Mouse (Mus musculus) heart, adult 18-20 months (tissue): Measurements from ENCODE around the gene Map2k5. TPM values are rescaled to one million over a fixed set of nuclear protein-coding genes. Genes with fewer than 3 reads are reported as not detected.

Experiments
- DNase-seq, 2 experiments: peaks; one replicate each; pipeline ENCODE4 v3.0.0; 2021 to 2022; ENCODE audit warnings: mixed read lengths in 1 of 2
- total RNA-seq, 2 experiments: library from RNA; stranded (reverse); gene quantifications; 2 replicates each; pipeline ENCODE4 v1.2.3; 2021

Map2k5 gene
- total RNA-seq, 2 experiments from 2014 or later = 17.1 to 18.4 TPM

GRCm38 (mm10) chr9:63341761-63342160 is 35.9 kb downstream of the Map2k5 start:
- no peak for DNase-seq

GRCm38 (mm10) chr9:63339256-63339655 is 38.4 kb downstream of the Map2k5 start:
- DNase-seq = no peak

DNA sequence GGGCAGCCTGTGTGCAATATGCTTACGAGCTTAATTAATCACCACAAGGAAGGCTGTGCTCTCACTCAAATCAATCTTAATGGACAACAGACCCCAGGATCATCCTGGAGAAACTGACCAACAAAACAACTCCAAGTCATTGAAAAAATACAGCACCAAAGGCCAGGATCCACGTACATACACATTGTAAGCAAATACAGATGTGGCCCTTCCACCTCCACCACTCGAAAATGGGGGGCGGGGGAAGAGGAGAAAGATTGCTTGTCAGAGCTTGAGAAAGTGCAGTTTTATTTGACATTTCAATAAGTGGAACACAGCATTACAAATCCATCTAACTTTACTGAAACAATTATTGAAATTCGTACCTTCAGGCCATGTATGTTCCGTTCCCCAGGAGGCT is 39.0 kb downstream of the Map2k5 start:
- DNase-seq = no peak

GRCm38 (mm10) chr9:63335816-63336215 is 41.9 kb downstream of the Map2k5 start:
- DNase-seq = no peak

- no peak for DNase-seq
These were observed 44.6 kb downstream of the Map2k5 start for GRCm38 (mm10) chr9:63333074-63333473.

DNA sequence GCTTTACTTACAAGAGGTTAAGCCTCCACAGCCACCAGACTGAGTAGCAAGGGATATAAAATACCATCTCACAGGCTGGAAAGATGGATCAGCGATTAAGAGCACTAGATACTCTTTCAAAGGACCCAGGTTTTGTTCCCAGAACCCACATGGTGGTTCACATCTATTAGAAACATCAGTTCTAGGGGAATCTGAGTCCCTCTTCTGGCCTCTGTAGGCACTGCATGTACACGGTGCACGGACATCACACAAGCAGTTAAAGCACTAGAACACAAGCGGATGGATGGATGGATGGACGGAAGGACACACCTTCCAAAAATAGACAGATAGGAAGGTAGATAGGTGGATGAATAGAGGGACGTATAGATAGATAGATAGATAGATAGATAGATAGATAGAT is 46.5 kb downstream of the Map2k5 start:
- no peak for DNase-seq

DNA sequence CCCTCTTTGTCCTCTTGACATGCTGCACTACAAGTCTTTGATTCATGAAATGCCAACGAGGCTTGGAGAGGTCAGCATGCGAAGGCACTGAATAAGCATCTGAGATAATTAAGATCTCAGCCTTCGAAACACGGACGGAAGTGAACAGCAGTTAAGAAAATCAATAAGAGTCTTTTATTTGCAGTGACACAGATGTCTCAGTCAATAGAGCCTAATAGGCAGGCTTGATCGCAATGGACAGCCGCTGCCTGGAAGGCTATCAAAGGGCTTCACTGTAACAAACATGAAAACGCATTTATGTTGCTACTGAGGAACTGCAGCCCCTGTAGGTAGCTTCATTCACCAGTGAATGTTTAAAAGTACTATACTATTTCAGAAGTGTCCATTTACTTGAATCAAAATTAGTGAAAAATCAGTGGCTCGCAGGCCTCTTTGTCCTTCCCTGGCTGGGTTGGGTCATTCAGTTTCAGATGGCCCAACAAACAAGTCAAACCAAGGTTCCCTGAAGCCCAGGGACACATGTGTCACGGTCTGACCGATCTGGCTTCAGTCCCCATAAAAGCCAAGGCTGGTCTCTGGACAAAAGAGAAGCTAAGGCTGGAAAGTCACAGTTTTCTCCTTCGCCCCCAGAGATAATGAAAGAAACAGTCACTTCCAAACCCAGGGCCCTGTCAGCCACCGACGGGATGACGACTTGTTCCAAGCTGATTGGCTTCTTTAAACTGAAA is 48.6 kb downstream of the Map2k5 start:
- no peak for DNase-seq

GRCm38 (mm10) chr9:63315231-63315630 is 62.5 kb downstream of the Map2k5 start:
- DNase-seq = no peak

GRCm38 (mm10) chr9:63314126-63314525 is 63.6 kb downstream of the Map2k5 start:
- peak in 1 of 2 experiments; percentile 20 for DNase-seq

DNA sequence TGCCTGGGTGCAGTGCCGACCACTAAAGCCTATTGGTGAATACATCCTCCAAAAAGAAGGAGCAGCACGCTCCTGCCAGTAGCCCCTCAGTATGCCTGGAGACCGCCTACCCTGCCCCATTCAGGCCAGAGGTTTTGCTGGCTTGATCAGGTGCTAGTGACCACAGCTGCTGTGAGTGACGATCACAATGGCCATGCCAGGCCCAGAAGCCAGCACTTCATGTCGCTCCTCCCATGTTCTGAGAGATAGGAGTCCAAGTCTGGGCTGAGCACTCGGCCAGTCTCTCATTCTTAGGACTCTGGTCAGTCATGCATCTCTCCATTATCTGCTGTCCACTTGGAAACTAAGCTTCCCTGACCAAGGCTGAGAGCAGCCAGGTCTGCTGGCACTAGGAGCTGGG is 67.7 kb downstream of the Map2k5 start:
- DNase-seq = peak; percentile 38 to 58

DNA sequence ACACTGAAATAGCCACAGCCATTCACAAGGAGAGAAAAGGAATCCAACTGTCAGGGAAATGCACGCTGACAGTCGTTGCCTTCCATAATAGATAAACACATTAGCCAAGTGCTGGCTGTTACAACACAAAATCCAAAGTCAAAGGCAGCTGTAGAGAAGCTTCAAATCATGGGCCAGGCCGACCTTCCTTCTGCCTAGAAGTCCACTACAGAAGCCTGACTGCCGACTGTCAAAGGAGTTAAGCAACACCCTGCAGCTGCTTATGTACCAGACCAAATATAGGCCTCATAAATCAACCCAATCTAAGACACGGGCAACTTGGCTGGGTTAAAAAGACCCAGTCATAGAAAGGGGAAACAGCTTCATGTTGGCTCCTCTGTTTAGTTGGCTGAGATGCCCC is 68.7 kb downstream of the Map2k5 start:
- peak; percentile 35 to 46 for DNase-seq

DNA sequence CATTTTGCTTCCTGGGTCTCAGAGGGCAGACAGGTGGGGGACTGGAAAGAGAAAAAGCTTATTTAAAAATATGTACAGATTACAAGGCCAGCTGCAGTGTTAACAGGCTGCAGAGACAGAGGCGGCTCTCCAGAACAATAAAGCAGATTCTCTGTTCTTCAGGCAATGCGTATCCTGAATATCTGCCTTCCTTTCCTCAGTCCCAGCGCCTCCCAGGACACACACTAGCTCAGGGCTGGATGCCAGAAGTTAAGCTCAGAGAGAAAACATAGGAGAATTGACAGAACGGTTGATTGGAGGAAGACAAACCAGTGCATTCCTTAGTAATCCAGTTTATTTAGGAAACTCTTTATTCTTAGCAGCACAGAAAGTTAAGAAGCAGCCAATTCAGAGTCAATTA is 69.3 kb downstream of the Map2k5 start:
- peak; percentile 18 to 41 for DNase-seq

DNA sequence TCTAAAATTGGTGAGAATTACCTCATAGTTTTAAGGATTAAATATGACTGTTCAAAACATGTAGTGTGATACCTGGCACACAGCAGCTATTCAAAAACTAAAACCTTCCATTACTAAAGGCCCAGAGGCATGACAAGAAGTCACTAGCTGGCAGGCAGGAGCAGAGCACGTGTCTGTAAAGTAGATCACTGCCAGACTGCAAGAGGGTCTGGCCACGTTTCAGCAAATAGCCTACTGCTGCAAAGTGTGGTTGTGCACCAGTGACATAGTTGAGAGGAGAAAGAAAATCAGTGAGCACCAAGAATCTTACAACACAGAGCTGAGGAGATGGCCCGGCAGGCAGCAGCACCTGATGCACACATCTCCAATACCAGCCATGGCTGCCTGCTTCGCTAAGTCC is 75.2 kb downstream of the Map2k5 start:
- peak; percentile 73 to 78 for DNase-seq

DNA sequence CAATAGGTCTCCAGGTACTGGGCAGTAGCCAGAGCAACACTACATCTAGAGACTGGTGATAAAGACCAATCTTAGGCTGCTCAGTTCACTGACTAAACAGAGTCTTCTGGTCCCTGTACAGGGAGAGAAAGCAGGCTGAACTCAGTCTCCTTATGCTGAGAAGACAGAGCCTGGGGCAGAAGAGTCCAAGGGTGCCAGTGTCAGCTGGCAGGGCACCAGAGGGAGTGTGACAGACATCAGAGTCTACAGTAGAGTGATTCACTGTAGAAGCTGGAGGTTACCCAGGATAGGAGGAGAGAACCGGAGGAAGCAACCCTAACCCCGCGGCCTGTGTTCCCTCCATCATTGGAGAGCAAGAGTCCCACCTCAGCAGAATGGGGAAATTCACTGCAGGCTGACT is 79.0 kb downstream of the Map2k5 start:
- DNase-seq = no peak

GRCm38 (mm10) chr9:63295551-63295958 is 82.1 kb downstream of the Map2k5 start:
- DNase-seq = peak; percentile 3 to 21

- DNase-seq = peak in 1 of 2 experiments; percentile 7
These were observed 82.9 kb downstream of the Map2k5 start for GRCm38 (mm10) chr9:63294846-63295245.

DNA sequence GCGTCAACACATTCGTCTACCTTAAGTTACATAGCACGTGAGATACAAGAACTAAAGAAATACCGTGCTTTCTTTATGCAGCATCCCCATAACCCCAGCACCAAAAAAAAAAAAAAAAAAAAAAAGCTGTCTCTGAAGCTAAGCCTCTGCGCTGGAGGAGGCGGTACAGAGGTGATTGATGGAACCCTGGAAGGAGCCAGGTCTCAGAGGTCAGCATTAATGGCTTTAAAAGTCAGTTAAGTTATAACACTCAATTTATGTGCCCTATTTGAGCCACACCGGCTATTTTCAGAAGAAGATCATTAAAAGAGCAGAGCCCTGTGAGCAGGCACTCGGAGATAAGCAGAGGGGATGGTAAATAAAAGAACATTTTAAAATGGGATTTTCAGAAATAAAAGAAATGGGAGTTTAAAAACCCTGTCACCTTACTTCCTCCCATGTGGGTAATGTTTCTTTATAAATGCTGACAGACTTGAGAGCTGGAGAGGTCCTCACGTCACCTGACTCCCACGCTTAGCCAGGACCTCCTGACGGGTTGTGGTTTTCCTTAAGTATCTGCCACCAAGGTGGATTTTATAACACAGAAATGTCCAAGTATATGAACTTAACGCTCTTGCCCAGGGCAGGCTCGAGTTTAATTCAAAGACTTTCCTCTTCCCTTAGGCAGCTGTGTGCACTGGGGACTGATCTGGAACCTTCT is 83.8 kb downstream of the Map2k5 start:
- DNase-seq = no peak

GRCm38 (mm10) chr9:63288676-63289075 is 89.0 kb downstream of the Map2k5 start:
- DNase-seq = no peak

GRCm38 (mm10) chr9:63284392-63284791 is 93.3 kb downstream of the Map2k5 start:
- DNase-seq = no peak

DNA sequence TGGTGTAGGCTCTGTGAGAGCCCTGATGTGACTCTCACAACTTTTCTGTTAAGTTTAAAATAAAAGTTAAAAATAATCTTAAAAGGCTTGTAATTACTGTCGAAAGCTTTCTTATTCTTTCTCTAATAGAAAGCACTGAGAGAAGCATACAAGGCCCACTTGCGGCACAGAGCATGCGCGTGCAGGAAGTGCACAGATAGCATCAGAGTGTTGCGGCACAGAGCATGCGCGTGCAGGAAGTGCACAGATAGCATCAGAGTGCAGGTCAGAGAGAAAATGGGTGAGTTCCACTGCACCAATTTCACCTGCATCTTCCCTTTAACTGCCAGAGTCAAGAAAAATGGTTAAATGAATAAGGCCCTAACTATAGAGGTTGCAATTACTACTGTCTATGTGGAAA is 95.7 kb downstream of the Map2k5 start:
- no peak for DNase-seq

DNA sequence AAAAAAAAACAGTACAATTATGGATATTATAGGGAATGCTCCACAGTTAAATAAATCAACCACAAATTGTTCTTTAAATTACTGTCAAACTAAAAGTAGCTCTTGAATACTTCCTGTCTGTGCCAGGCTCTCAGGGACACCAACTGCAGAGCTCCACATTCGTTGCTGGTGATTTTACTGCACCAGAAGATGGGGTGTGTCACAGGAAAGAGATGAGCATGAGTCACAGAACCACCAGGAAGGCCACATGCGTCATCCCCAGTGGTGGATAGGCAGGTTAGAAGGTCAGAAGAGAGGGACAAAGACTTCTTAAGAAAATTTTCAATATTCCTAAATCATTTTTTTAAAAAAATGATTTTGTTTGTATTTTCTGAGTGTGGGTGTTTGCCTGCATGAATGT is 96.6 kb downstream of the Map2k5 start:
- DNase-seq = no peak

DNA sequence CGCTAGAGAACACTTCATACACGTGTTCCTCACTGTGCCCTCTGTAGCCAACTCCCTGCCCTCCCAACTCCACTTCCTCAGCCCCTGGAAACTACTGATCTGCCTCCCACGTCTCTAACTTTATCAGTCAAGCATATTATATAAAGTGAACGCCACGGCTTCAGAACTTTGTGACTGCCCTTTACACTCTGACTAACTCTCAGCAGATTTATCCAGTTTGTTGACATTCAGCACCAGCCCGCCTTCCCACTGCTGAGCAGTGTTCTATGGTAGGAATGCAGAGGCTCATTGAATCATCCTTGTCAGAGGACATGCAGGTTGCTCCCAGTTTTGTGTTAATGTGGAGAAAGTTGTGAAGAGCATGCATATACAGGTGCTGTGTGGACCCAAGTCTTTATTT is 103.9 kb downstream of the Map2k5 start:
- DNase-seq = no peak

DNA sequence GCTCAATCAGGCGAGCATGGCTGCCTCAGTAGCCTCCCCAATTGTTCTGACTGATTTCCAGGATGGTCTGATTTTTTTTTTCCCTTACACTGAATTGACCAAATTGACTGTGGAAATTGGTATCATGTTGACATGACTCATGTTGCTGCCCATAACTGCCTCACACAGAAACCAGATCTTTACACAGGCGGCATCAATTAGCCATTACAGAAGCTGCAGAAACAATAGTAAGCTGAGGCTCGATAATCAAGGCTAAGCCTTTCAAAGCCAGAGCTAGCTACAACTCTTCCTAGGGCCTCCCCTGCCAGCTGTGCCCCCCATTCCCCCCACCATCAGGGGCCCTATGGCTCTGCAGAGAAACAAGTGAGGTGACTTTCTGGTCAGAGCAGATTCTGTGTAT is 107.9 kb downstream of the Map2k5 start:
- DNase-seq = no peak

DNA sequence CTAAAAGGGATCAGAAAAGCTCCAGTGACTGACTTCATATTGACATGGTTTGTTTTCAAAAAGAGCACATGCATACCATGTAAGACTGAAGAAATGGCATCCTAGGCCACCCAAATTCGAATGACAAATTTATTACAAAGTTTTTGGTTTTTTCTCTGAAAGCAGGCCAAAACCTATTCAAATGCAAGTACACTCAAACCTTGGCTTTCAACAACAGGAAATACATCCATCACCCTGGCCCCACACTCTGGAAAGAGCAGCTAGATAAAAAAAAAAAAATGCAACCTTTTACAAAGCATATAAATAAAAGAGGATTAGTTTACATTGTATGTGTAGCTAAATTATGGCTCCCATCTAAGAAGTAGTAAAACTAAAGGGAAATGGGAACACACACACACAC is 114.5 kb downstream of the Map2k5 start:
- no peak for DNase-seq
